Mouse (Mus musculus) liver, postnatal 0 days (tissue): Measurements from ENCODE around the gene Tnfrsf4.

Source experiments
- CTCF ChIP-seq: sonication (generic); IDR thresholded peaks from 2 replicates; pipeline ENCODE4 v1.5.1; 2016; ENCODE audit warnings: antibody characterized with exemption, low read depth
- EP300 ChIP-seq: IDR thresholded peaks from 2 replicates; pipeline ENCODE4 v1.6.1; 2016; ENCODE audit warnings: antibody characterized with exemption, low read depth, mild to moderate bottlenecking

GRCm38 (mm10) chr4:156030651-156031118, 17.0 kb downstream of the Tnfrsf4 start:
- TF ChIP-seq EP300: no peak
- no peak for TF ChIP-seq CTCF
